Mouse (Mus musculus) megakaryocyte, adult 5-6 weeks (primary cell): ENCODE measurements around the gene Slc38a8. TPM values are rescaled to one million over a fixed set of nuclear protein-coding genes. Genes with fewer than 3 reads are reported as not detected.
A peak's percentile ranks its signal among the peaks of the same experiment; 100 is the strongest.

Experiments used
- ATAC-seq: 2 replicates; pipeline ENCODE4 v1.8.0; 2016; ENCODE audit warnings: mild to moderate bottlenecking, inconsistent platforms; ENCODE audit not compliant: poor library complexity, severe bottlenecking
- total RNA-seq, 2 experiments: library from RNA; stranded (forward) in 1 of 2; stranded (reverse) in 1 of 2; fragments of 153-499, 151-499 nt in 1 of 2; fragments of 221-1000, 200-1000 nt in 1 of 2; gene quantifications; 2 replicates each; pipeline versions ENCODE4 v1.2.3 to v1.2.4; 2015 to 2017

Slc38a8 gene
- total RNA-seq, 2 experiments from 2014 or later: not detected

DNA sequence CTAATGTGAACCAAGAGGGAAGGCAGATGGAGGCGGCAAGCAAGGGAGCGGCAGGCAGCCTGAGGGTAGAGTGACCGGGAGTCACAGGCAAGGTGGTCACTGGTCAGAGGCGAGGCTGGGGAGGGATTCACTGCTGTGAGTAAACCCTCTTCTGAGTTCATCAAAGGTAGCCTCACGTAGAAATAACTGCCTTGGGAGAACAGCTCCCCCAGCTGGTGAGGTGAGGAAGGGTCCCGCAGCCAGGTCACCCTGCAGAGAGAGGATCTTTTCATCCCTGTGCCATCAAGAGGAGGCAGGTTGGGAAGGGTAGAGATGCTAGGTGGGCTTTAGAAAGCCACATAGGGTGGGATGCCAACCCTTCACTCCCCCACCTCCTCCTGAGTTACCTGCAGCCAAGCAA is 4.7 kb downstream of the Slc38a8 start:
- peak; percentile 79 for ATAC-seq

DNA sequence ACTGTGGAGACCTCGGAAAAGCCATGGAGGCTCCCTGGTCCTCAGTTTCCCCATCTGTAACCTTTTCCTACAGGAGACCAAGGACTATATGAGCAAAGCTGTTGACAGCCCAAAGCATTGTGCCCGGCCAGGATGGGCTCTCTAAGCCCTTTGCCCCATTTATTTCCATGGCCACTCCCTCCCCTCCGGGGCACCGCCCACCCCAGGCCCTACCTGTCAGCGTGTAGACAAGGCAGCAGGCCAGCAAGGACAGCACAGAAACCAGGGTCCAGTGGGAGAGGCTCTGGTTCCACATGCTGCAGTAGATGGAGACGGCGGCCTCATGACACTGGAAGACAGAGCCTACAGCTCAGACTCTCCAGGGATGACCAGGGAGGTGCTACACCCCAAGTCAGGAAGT is 14.4 kb downstream of the Slc38a8 start:
- no peak for ATAC-seq

DNA sequence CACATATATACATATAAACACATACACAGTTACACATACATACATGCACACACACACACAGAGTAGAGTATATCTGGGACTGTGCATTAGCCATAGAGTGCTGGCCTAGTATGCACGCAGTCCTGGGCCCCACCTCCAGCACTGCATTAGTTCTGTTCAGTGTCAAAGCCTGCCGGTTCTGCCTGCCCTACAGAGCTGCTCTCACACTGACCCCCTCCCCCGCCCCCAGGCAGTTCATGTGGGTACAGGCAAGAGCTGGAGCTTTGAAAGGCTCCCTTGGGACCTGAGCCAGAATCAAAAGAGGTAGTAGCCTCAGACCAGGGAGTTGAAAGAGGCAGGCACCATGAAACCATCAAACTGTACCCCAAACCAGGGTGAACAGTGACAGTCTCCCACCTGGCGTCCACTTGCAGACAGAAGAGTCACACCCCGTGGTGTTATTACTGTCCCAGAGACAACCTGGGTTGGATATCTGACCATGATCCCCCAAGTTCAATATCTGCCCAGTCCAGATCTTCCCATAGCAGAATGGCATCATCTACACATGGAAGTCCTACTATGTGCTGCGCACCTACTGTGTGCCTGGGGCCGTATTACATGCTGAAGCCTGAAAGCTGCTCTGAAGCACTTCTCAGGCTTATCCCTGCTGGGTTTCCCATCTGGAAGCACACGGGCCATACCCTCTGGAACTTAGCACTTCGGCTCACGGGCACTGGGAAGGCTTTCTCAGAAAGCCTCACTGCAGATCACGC is 17.2 kb downstream of the Slc38a8 start:
- ATAC-seq: no peak

DNA sequence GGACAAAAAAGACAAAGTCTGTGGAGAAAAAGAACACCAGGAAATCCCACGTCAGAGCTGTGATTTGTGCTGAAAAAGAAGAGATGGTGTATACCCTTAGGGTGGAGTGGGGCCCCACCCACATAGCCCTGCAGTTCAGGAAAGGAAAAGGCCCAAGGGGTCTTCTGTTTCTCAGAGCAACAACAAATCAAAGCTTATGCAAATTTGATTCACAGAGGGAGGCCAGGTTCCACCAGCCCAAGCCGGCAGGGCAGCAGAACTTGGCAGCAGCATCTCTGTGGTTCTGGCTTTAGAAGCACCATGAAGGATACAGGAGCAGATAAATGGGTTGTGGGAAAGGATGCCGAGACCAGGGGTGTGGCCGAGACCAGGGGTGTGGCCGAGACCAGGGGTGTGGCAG is 22.8 kb downstream of the Slc38a8 start:
- ATAC-seq: no peak

DNA sequence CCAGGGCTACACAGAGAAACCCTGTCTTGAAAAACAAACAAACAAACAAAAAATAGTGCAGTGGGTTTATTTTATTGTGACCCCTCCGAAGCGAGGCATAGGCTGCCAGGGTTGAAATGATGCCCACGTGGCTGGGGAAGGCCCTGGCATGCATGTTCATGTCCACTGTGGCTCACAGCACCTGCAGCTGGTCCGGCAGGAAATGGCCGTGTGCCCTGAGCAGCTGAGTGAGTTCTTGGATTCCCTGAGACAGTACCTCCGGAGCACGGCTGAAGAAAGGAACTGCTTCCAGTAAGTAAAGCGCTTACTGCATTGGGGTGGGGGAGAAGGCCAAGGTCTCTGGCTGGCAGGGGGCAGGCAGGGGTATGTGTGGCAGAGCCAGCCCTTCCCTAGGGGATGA is 33.4 kb downstream of the Slc38a8 start:
- no peak for ATAC-seq

DNA sequence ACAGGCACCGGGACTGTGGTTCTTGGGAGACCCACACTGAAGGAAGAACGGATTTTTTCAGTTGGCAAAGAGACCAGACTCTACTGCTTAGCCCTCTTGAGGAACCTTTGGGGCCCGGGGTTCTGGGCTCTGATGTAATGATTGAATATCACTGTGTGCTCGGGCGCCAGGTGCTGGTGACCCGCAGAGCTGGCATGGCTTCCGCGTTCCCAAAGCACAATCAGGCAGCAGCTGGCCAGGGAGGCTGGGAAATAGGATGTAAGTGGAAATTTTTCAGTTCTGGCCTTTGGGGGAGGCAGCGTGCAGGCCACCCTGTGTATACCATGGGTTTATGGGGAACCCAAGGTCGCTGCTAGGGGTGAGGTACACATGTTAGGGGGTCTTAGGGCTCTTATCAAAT is 34.7 kb downstream of the Slc38a8 start:
- no peak for ATAC-seq

DNA sequence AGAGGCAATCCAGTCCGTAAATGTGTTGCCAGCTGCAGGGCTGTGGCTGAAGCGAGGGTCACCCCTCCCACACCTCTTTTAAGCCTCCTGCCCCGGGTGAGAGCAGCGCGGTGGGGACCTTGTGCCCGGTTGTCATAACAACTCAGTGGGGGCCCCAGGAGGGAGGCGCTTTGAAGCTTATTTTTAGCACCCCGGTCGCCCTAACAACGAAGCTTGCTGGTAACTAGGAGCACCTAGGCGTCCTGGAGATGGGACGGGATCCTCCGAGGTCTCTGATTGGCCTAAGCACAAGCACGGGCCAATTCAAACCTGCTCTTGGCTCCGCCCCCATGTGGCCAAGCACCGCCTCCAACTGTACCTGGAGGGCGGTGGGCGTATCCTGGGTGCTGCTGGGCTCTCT is 35.4 kb downstream of the Slc38a8 start:
- ATAC-seq: no peak

DNA sequence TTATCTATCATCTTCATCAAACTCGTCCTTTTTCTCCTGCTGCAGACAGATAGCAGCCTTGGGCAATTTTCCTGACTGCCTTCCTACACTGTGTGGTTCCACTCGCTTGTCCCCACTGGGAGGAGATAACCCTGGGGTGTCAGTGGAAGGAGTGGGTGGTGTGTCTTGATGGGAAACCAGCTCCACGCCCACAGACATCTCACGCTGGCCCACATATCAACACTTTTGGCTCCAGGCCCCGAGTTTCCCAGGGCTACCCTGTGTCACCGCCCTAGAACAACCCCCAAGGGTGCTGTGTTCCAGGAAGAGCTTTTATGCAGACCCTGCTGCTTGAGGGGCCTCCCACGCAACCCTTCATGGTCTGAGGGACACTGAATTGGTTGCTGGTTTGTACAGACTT is 37.8 kb downstream of the Slc38a8 start:
- no peak for ATAC-seq

DNA sequence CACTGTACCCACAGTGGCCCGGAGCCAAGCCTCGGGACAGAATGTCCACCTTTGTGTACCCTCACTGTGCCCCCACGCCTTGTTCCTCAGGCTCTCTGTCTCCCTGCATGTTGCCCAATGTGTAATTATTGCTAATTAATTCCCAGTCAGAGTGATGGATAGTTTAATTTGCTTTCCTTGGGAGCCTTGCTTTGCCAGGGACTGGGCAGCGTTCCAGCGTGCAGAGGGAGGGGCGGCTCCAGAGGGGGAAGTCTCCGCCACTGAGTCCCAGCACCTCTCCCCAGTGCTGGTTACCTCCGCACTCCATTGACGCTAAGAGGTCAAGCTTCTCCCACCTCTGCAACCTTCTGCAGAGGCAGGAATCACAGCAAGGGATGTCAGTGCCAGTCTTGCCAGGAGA is 40.1 kb downstream of the Slc38a8 start:
- ATAC-seq: no peak

DNA sequence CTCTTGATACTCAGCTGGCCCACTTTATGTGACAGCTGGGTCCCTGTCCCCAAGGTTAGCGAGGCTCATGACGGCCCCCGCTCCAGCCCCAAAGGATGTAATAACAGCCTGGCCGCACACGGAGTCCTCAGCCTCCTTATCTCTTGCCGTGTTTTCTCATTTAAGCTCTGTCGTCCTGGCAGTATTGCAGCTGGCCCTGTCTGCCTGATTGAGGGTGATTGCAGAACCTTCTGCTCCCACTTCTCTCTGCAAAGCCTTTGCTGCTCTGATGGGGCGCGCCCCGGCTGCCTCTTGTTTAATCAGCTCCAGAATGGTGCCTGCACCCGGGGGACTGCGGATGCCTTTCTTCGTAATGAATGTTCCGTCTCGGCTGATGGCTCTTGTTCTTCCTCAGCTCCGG is 41.8 kb downstream of the Slc38a8 start:
- ATAC-seq: no peak

DNA sequence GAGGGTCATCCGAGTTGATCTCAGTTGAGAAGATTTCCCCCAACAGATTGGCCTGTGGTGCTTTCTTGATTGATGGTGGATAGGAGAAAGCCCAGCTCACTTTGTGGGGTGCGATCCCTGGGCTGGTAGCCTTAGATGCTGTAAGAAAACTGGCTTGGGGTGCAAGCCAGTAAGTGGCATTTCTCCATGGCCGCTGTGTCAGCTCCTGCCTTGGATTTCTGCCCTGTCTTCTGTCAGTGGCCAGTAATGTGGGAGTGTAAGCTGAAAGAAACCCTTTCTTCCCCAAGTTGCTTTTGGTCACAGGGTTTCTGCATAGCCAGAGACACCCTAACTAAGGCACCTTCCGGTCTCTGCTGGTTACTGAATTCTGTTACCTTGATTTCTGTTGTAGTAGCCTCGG is 45.5 kb downstream of the Slc38a8 start:
- no peak for ATAC-seq

DNA sequence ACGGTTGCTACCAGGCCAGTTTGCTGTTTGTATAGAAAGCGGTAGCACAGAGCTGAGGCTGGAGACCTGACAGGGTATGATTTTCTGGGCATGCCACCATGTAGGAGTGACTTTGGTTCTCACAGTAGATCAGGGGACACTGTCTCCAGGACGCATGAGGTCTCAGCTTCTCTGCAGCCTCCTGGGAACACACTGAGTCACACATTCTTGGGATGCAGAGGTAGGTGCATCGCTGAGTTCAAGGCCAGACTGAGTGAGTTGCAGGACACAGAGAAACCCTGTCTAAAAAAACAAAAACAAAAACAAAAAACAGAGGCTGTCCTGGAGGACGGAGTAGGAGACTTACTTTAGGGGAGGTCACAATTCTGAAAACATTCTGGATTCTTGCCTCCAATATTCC is 48.6 kb downstream of the Slc38a8 start:
- no peak for ATAC-seq

DNA sequence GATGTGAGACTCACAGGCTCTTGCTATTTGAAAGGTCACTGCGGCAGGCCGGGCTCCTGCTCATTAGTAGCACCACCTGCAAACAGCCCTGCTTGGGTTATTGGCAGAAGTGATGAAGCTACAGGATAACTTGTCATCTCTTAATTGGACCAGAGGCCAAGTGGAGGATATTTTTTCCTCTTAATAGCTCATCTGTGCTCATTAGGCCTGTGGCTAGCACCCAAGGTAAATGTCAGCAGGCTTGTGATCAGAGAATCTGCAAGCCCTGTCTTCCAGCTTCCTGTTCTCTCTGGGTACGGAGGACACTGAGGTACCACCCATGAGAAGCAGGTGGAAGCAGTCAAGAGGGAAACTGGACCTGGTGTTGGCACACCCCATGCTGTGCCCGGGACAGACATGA is 50.4 kb downstream of the Slc38a8 start:
- ATAC-seq: no peak

DNA sequence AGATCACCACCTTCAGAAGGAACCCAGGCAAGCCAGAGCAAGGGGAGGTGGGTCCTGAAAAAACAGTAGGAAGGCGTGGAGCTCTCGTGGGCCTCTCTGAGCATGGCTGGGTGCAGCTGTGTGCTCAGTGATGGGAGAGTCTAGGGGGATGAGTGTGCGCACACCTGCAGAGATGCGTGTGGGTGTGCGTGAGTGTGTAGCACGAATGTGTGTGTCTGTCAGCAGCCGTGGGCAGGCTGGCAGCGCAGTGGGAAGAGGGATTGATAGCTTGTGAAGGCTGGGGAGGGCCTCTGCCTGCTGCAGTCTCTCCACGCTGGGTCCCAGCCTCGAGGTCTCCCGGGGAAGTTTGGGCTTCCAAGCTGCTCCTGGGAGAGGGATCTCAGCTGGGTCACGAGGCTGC is 51.9 kb downstream of the Slc38a8 start:
- ATAC-seq: no peak

DNA sequence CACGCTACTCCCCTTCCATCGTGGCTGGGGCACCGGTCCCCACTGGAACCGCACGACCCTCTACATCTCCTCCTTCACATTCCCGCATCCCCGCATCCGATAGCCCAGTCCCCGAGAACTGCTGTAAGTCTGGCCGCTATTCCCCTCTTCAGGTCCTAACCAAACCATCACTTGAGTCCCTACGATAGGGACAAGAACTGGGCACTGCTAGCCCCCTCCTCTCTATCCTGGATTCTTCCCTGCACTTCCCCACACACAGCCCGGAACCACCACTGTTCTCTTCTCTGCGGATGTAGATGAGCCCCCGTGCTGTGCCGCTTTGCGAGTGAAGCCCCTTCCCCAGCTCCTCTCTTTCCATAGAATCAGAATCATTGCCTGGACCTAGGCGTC is 53.7 kb downstream of the Slc38a8 start:
- no peak for ATAC-seq

DNA sequence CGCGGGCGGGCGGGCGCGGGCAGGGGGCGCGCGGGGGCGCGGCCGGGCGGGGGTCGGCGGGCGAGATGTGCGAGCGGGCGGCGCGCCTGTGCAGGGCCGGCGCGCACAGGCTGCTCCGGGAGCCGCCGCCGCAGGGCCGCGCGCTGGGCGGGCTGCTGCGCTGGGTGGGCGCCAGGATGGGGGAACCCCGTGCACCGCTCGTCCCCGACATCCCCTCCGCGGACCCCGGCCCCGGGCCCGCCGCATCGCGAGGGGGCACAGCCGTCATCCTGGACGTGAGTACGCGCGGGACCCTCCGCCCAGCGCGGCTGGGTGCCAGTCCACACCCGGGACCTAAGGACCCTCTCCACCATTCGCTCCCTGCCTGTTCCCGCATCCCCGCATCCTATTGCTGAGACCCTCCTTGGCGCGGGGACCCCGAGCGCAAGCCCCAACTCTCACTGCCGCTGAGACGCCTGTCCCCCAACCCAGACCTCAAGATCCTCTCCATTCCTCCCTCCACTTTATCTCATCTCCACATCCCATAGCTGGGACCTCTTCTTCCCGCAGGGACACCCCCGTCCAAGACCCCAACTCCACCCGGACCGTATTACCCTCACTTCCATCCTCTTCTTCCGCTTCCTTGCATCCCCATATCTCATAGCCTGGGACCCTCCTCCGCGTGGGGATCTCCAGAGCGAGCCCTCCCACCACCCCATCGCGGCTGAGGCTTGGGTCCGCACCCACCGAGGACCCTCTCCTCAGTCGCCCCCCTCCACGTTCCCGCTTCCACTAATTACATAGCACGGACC is 54.3 kb downstream of the Slc38a8 start:
- no peak for ATAC-seq

DNA sequence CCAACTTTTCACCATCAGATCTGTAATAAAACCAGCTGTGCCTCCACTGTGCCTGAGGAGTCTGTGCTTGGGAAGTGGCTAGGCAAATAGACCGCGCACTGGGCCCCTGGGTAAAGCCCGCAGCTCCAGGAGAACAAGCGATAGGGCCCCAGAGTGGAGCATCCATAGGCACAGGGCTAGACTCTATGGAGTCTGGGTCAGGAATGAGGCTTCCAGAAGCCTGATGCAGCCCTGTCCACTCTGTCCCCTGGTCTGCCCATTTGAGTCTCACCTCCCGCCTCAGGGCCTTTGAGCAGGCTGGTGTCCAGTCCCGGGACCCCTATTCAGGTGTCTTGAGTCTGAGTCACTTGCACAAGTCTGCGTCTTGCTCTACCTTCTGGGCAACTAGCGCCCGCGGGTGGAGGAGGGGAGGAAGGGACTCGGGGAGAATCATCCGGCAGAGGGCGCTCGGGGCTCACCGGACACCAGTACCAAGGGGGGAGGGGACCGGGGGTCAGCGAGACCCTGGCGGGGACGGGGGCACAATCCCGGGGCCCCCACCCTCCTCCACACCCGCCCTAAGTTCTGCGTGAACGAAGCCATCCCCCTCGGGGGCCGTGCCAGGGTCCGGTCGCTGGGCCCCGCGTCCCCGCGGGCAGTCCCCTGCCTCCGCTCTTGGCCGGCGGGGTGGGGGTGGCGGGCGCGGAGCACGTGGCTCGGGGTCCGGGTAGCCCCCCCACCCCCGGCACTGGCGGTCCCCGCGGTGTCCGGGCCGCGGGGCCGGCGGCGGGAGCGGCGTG is 55.1 kb downstream of the Slc38a8 start, which contains the start of gene Necab2:
Gene Necab2, plus strand, starts transcription at position 509 of the 779 bp plus-strand sequence.
- peak; percentile 48 for ATAC-seq

DNA sequence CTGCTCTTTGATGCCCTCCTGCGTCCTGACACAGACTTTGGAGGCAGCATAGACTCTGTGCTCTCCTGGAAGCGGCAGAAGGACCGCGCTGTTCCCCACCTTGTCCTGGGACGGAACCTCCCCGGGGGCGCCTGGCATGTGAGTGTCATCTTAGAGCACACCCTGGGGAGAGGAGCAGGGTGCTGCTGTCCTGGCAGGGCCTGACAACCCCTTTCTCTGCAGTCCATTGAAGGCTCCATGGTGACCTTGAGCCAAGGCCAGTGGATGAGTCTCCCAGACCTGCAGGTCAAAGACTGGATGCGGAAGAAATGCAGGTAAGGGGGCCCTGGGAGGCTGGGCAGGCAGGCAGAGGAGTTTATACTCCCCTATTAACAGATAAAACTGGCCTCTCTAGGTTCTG is 58.5 kb downstream of the Slc38a8 start:
- ATAC-seq: no peak

DNA sequence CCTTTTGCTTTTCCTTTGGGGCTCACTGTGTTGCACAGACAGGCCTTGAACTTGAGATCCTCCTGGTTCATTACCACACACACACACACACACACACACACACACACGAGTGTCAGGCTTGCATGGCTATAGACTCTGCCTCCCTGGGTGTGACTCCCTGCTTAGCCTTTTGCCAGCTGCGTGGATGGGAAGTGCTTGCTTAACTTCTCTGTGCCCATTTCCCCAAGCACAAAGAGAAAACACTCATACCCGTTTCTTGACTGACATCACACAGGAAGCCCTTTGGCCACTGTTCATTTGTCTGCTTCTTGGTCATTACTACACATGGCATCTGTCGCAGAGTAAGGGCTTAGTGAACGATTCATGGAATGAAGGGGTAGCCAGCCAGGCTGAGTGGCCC is 59.5 kb downstream of the Slc38a8 start:
- peak; percentile 53 for ATAC-seq

DNA sequence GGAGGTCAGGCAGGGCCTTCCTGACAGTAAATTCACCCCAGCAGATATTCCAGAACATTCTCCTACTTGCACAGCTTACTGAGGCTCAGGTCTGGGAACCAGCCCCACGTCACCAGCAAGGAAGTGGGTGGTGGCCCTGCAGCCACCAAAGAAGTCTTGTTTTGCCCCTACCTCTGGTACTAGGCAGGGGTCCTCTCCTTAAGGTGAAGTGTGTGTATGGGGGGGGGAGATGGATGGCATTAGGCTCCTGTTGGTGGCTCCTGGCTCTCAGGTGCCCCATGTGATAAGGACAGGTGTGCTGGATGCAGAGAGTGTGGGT is 60.6 kb downstream of the Slc38a8 start:
- no peak for ATAC-seq

DNA sequence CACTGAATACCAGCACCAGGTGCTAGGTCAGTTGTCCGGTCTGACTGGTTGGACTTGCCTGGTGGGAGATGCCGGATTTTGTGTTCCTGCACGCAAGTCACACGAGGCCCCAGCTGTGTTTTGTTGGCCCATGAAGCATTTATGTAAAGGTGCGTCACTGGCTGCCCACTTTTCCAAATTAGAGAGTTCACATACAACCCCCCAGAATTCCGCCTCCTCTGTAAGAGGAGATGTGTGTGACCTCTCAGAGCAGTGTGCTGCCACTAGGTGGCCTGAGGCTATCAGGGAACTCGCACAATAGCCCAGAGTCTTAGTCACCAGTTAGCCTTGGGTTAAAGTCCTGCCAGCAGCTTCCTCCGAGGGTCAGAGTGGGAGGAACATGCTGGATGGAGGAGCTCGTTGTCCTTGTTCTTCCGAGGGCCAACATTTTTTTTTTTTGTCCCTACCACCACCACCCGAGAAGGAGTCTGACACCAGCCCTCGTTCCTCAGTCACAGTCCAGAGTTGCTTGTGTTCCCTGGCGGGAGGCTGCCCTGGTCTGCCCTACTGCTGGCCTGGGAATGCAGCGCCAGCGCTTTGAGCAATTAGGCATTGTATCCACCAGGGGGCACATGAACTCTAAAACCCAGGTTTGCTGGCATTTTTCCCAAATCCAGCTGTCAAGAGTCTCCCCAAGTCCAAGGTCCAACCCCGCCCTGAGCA is 61.1 kb downstream of the Slc38a8 start:
- ATAC-seq: peak; percentile 20
